8 mouse cellular contexts compared by ENCODE assay signal in genomic region chr12:30578019-30578418, GRCm38 (mm10). TPM values are rescaled to one million over a fixed set of nuclear protein-coding genes. Genes with fewer than 3 reads are reported as not detected.
DNase-seq lines count a peak whose midpoint lies in the region; ATAC-seq and TF ChIP-seq lines count a peak whose summit lies in the region.

No protein-coding gene starts in this region.

- H3K4me1 ChIP-seq in intestine, embryonic 14.5 days (replicated peaks; ENCODE audit: control insufficient read depth, insufficient read depth, low read length), result no peaks in the 10 kb centered on the region
- no peaks in the 10 kb centered on the region for H3K4me1 ChIP-seq in intestine, embryonic 15.5 days (replicated peaks)

- peak; percentile 69 for DNase-seq in intestine, embryonic 14.5 days (ENCODE audit: low spot score)
- peak; percentile 86 for DNase-seq in NIH3T3 (ENCODE audit: low read depth)
- DNase-seq in heart, adult 9 months (ENCODE audit: low spot score in 2 of 2), result peak; percentile 21 to 56
- DNase-seq in layer of hippocampus, adult 2 months (ENCODE audit: low spot score in 2 of 2), result peak; percentile 82 to 86
- DNase-seq in lung, postnatal 4 days, result peak; percentile 40 to 78
- DNase-seq in right cerebral cortex, postnatal 4 days, result peak; percentile 63

- no peaks in the 10 kb centered on the region for H3K27me3 ChIP-seq in intestine, embryonic 14.5 days (replicated peaks; ENCODE audit: control insufficient read depth, insufficient read depth, low read length)
- no peaks in the 10 kb centered on the region for H3K27me3 ChIP-seq in intestine, embryonic 15.5 days (replicated peaks)

- 11% methylated on average over 5 of the region's 5 CpGs for WGBS in intestine, embryonic 14.5 days
- 12% methylated on average over 5 of the region's 5 CpGs for WGBS in intestine, embryonic 15.5 days

- ATAC-seq in intestine, embryonic 14.5 days (replicated peaks; ENCODE audit: low FRiP score, low TSS enrichment, low read depth), result no peak
- ATAC-seq in intestine, embryonic 15.5 days, result no peak
- ATAC-seq in common myeloid progenitor, adult 5-6 weeks (replicated peaks; ENCODE audit: low read depth, poor library complexity, severe bottlenecking), result peak; percentile 100

- H3K9me3 ChIP-seq in intestine, embryonic 14.5 days (ENCODE audit: control insufficient read depth, low read length), result no peaks in the 10 kb centered on the region
- H3K9me3 ChIP-seq in intestine, embryonic 15.5 days, result no peaks in the 10 kb centered on the region

- no peak overlapping the region for H3K9ac ChIP-seq in intestine, embryonic 14.5 days (ENCODE audit: low read length)
- no peak overlapping the region for H3K9ac ChIP-seq in intestine, embryonic 15.5 days

- peak; percentile 93 for TF ChIP-seq CTCF in layer of hippocampus, adult 2 months (conservative IDR thresholded peaks at IDR 0.05)

- H3K36me3 ChIP-seq in intestine, embryonic 14.5 days (ENCODE audit: control insufficient read depth, insufficient read depth, low read length), result no peaks in the 10 kb centered on the region
- no peaks in the 10 kb centered on the region for H3K36me3 ChIP-seq in intestine, embryonic 15.5 days

- H3K27ac ChIP-seq in intestine, embryonic 14.5 days (ENCODE audit: low read depth), result no peak overlapping the region
- H3K27ac ChIP-seq in intestine, embryonic 15.5 days, result no peak overlapping the region
- no peak overlapping the region for H3K27ac ChIP-seq in layer of hippocampus, adult 2 months

- no peak overlapping the region for H3K4me2 ChIP-seq in intestine, embryonic 14.5 days (ENCODE audit: low read length)
- H3K4me2 ChIP-seq in intestine, embryonic 15.5 days (replicated peaks), result no peak overlapping the region

- no peak overlapping the region for H3K4me3 ChIP-seq in intestine, embryonic 14.5 days (ENCODE audit: low read depth, low read length)
- H3K4me3 ChIP-seq in intestine, embryonic 15.5 days (replicated peaks), result no peak overlapping the region
- no peak overlapping the region for H3K4me3 ChIP-seq in layer of hippocampus, adult 2 months

RNA-seq across cellular contexts. Expression of gene Tmem18, which starts 6.2 kb away (rescaled TPM):
- polyA plus RNA-seq in intestine, embryonic 14.5 days (2014; fragmentation: Nextera tagmentation; extraction: Ambion mirVana), result 25.3 and 26.4 TPM in 2 replicates
- polyA plus RNA-seq in intestine, embryonic 15.5 days (2015; fragmentation: Nextera tagmentation; extraction: Ambion mirVana), result 20.1 and 21.6 TPM in 2 replicates
- 12.0 and 12.3 TPM in 2 replicates for total RNA-seq in common myeloid progenitor, adult 5-6 weeks (2017)
- 10 to 100 TPM; 35.2 to 38.4 TPM for total RNA-seq in layer of hippocampus, adult 2 months (2021)
